Mouse (Mus musculus) C2C12 (cell line): ENCODE measurements around the gene Gm17651.

Experiments used
- CEBPB ChIP-seq: IDR thresholded peaks from one replicate; pipeline ENCODE4 v1.6.1; 2011; ENCODE audit warnings: low read depth, mild to moderate bottlenecking, control low read depth, moderate library complexity
- CTCF ChIP-seq: IDR thresholded peaks from one replicate; pipeline ENCODE4 v1.5.1; 2011; ENCODE audit not compliant: control insufficient read depth, insufficient read depth, insufficient read length
- FOSL1 ChIP-seq: IDR thresholded peaks from one replicate; pipeline ENCODE4 v1.8.0; 2011; ENCODE audit warnings: mild to moderate bottlenecking, low read length; ENCODE audit not compliant: poor library complexity, insufficient read depth, severe bottlenecking
- MAX ChIP-seq: IDR thresholded peaks from one replicate; pipeline ENCODE4 v1.6.1; 2011; ENCODE audit warnings: mild to moderate bottlenecking, control low read depth
- MYOD1 ChIP-seq: IDR thresholded peaks from one replicate; pipeline ENCODE4 v1.6.1; 2011; ENCODE audit warnings: low read depth; ENCODE audit not compliant: control insufficient read depth, insufficient read length
- MYOG ChIP-seq: IDR thresholded peaks from one replicate; pipeline ENCODE4 v1.6.1; 2011; ENCODE audit not compliant: control insufficient read depth, insufficient read length; ENCODE audit errors: extremely low read depth
- USF1 ChIP-seq: IDR thresholded peaks from one replicate; pipeline ENCODE4 v1.6.1; 2011; ENCODE audit warnings: low read depth, mild to moderate bottlenecking, control low read depth, moderate library complexity

GRCm38 (mm10) chr3:97666154-97666553 lies 8.3 kb downstream of the Gm17651 start:
- no peak for TF ChIP-seq CTCF
- no peak for TF ChIP-seq MYOD1
- TF ChIP-seq MAX, result no peak
- no peak for TF ChIP-seq USF1
- TF ChIP-seq CEBPB, result no peak
- no peak for TF ChIP-seq MYOG
- TF ChIP-seq FOSL1, result no peak
